Mouse (Mus musculus) right cerebral cortex, adult 18-20 months (tissue): ENCODE results near the gene Pik3c2a.

Source experiments
- DNase-seq: peaks from one replicate; pipeline ENCODE4 v3.0.0; 2022; ENCODE audit warnings: mixed read lengths

Pik3c2a gene

DNA sequence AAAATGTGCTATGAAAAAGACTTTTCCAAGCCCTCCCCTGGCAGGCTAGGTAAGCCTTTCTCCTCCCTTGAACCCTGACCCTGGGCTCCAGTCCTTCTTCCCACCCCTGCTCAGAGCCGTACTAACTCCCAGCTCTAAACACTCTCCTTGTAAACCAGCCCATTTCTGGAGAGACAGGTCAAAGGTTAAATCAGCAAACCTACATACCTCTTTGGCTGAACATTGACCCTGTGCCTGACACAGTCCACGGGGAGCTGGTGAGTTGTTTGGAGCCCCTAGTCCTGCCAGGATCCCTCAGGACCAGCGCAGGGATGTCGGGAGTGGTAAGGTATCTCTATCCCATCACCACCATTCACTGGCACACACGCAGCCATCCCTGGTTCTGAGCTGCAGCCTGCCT is 150.9 kb downstream of the Pik3c2a start:
- no peak for DNase-seq

DNA sequence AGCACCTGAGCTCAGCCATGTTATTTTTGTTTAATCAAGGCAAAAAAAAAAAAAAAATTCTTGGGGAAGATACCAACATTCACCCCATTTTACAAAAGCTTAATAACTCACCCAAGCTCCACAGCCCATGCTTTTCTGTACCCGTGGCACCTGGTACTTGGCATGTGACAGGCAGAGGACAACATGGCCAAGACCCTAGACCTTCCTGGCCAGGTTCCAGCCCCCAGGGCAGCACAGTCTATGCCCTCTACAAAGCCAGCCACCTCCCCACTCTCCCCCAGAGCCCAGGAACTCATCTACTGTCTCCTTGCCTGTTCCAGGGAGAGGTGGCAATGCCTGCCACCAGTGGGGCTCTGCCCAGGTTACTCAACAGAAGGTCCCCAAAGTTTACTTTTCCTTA is 152.7 kb downstream of the Pik3c2a start:
- DNase-seq = no peak

DNA sequence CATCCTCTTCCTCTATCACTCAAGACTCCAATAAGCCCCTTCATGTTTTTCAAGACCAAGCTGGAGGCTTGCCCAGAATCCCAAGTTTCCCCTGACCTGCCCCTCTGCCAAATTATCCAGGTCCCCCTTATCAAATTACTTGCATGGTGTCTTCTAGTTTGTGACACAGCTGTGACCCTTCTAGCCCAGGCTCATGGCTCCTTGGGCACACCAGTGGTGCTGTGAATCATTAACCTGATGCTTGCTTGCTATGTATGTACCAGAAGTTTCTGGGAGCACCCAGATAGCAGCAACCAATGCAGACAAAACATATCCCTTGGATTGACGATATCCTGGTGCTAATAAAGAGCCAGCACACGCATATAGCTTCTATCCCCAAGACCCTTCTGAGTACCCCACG is 154.3 kb downstream of the Pik3c2a start:
- no peak for DNase-seq

DNA sequence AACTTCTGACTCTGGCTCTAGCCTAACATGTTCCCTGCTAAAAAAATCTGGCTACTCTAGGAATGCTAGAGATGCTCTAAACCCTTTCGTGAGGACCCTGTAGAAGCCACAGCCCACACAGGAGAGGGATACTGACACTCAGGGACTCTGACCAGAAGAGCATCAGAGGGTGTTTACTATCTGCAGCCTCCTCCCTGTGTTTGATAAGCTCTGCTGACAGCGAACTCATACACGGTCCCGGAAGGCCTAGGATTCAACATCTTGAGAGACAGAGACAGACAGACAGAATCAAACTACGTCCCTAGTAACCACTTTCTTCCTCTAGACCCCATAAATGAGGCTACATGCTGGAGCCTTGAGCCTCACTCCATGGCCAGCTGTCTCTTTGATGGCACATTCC is 155.3 kb downstream of the Pik3c2a start:
- no peak for DNase-seq
